Mouse (Mus musculus) neural tube, embryonic 14.5 days (tissue): ENCODE data around the gene Efcab9. TPM values are rescaled to one million over a fixed set of nuclear protein-coding genes. Genes with fewer than 3 reads are reported as not detected.

Experiments used
- ATAC-seq: fragments of 200-750 bp; cut with Nextera tagmentation; 2 replicates; pipeline ENCODE4 v1.8.0; 2017; ENCODE audit warnings: low read depth, mild to moderate bottlenecking, moderate TSS enrichment, moderate library complexity
- H3K27ac ChIP-seq: fragments of 300-500 bp; sonication (generic); 2 replicates; pipeline ENCODE4 v1.5.1; 2014; ENCODE audit warnings: low read depth, mild to moderate bottlenecking, control low read depth, low read length, moderate library complexity, mixed read lengths
- H3K27me3 ChIP-seq: fragments of 300-500 bp; sonication (generic); 2 replicates; pipeline ENCODE4 v1.6.1; 2014; ENCODE audit warnings: low read length; ENCODE audit not compliant: control insufficient read depth, insufficient read depth
- H3K36me3 ChIP-seq: fragments of 300-500 bp; sonication (generic); 2 replicates; pipeline ENCODE4 v1.6.1; 2014; ENCODE audit warnings: low read length, mixed read lengths; ENCODE audit not compliant: control insufficient read depth, insufficient read depth
- H3K4me1 ChIP-seq: fragments of 300-500 bp; sonication (generic); 2 replicates; pipeline ENCODE4 v1.6.1; 2014; ENCODE audit warnings: low read length; ENCODE audit not compliant: control insufficient read depth, insufficient read depth
- H3K4me2 ChIP-seq: fragments of 300-500 bp; sonication (generic); 2 replicates; pipeline ENCODE4 v1.6.1; 2014; ENCODE audit warnings: mild to moderate bottlenecking, low read depth, low read length, control low read depth
- H3K4me3 ChIP-seq: fragments of 300-500 bp; sonication (generic); 2 replicates; pipeline ENCODE4 v1.5.1; 2014; ENCODE audit warnings: low read depth, low read length, control low read depth, mixed read lengths
- H3K9ac ChIP-seq: fragments of 300-500 bp; sonication (generic); replicated peaks from 2 replicates; pipeline ENCODE4 v1.6.1; 2014; ENCODE audit warnings: low read depth, mild to moderate bottlenecking, control low read depth, low read length, mixed read lengths
- H3K9me3 ChIP-seq: fragments of 300-500 bp; sonication (generic); 2 replicates; pipeline ENCODE4 v1.6.1; 2016; ENCODE audit warnings: low read length; ENCODE audit not compliant: control insufficient read depth
- WGBS: fragments of 180-500 bp; shearing (Covaris S2); extraction: QIAGEN DNeasy Blood & Tissue Kit; methylation state at CpG from one replicate; pipeline ENCODE4 v1.1.7; 2014; 5-methylcytosine and 5-hydroxymethylcytosine counted together
- polyA plus RNA-seq: library from polyadenylated mRNA; unstranded; fragments of >200 nt; fragmentation: Nextera tagmentation; extraction: Ambion mirVana; gene quantifications from 2 replicates; pipeline ENCODE4 v1.2.1, GENCODE M21; 2014

Gene Efcab9
- polyA plus RNA-seq, 1 experiment from 2014 or later = not detected

DNA sequence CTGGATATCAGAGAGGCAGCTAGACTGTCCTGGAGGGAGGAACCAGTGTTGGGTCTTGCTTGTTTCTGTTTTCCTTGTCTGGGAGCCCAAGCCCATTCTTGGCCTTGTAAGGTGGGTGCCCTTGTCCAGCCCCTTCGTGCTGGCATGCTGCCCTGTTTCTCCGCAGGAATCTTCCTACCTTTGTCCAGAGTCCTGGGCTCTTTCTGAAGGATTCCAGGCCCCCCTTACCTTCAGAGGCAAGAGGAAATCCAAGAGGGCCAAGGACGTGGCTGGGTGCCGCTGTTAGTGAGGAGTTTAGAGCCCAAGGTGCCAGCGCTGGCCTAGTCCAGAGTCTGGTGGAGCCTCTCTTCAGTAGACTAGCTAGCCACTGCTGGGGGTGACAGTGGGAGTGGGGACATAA lies 12.6 kb upstream of the Efcab9 start:
- Histone ChIP-seq H3K27ac (no peak overlapping the region), H3K9me3 (no peaks in the 10 kb centered on the region), H3K9ac (no peak overlapping the region), H3K4me1 (0 out of 2 replicates have a peak, but pooled peaks cover 2% of the 10 kb centered on the region), H3K27me3 (no peaks in the 10 kb centered on the region), H3K4me3 (no peak overlapping the region), H3K4me2 (no peak overlapping the region), H3K36me3 (no peaks in the 10 kb centered on the region)
- WGBS = 89% methylated on average over 5 of the region's 5 CpGs
- no peak for ATAC-seq

DNA sequence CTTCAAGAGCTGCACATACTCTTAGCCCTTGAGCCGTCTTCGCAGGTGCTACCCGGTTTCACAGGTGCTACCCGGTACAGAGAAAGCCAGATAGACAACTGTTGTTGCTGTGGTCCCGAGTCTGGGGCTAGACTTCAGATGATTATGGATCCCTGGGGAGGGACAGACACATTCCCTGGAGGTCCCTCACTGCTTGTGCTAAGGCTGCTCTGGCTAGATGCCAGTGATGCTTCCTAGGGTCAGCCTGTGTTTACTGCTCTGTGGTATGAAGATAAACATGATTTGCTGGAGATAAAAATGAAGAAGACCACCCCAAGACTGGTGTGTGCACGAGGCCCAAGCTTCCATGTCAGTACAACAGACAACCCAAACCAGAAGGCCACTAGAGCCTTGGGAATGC lies 12.2 kb upstream of the Efcab9 start:
- H3K4me3 ChIP-seq = no peak overlapping the region
- H3K4me2 ChIP-seq = no peak overlapping the region
- ATAC-seq = no peak
- H3K4me1 ChIP-seq = 0 out of 2 replicates have a peak, but pooled peaks cover 2% of the 10 kb centered on the region
- H3K27ac ChIP-seq = no peak overlapping the region
- WGBS = 88% methylated on average over 6 of the region's 6 CpGs
- H3K27me3 ChIP-seq = no peaks in the 10 kb centered on the region
- H3K9ac ChIP-seq = no peak overlapping the region
- H3K9me3 ChIP-seq = no peaks in the 10 kb centered on the region
- H3K36me3 ChIP-seq = no peaks in the 10 kb centered on the region

DNA sequence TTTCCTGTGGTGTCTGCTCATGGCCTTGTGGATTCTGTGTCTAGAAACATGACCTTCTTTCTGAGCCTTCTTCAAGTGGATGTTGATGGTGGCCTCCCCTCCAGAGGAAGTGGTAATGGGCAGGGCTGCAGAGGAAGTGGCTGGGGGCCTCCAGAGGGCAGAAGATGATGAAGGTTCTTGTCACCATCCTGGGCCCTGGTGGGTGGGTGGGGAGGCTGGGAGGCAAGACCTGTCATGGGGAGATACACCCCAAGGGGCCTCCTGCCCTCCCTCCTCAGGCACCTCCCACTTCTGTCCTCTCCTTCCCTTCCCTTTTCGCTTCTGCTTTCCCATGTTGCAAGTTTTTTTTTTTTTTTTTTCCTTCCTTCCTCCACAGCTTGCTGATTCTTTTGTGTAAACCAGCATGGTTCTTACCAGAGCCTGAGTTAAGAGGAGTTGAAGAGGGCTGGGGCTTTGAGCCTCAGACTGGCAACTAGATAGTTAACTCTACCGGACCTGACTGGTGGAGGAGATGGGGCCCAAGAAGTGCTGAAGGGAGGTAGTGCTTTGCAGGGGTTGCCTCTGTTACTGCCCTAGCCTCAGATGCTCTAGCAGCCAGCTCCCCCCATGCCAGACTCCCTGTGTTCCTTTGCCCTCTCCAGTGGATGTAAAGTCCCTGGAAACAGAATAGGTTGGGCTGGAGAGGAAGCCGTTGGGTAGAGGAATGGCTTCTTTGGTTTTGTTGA lies 11.0 kb upstream of the Efcab9 start:
- no peak for ATAC-seq
- WGBS = 45% methylated on average over 3 of the region's 3 CpGs

DNA sequence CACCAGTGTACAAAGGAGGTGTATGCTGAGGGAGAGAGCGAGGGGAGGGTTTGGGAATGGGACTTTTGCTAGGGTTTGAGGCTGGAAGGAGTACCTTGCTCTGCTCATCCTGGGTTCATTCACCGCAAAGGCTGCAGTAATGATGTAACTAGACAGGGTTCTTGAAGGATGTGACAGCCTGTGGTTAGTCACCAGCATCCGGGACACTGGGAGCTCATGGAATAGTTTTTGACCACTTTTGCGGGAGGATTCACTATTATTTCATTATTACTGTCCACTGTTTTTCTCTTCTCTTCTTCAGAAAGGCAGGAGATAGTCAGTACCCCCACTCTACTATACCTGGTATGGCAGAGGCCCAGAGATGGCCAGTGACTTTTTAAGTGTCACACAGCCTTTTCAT lies 10.3 kb upstream of the Efcab9 start:
- 0 out of 2 replicates have a peak, but pooled peaks cover 9% of the 10 kb centered on the region for H3K4me1 ChIP-seq
- WGBS = 96% methylated on average over 4 of the region's 4 CpGs
- H3K27ac ChIP-seq = no peak overlapping the region
- no peak overlapping the region for H3K9ac ChIP-seq
- no peak for ATAC-seq
- no peaks in the 10 kb centered on the region for H3K36me3 ChIP-seq
- H3K4me2 ChIP-seq = no peak overlapping the region
- no peaks in the 10 kb centered on the region for H3K27me3 ChIP-seq
- H3K9me3 ChIP-seq = no peaks in the 10 kb centered on the region
- H3K4me3 ChIP-seq = no peak overlapping the region

More for the DNA sequence above, 11.0 kb upstream of the Efcab9 start:
- no peaks in the 10 kb centered on the region for H3K27me3 ChIP-seq
- H3K4me2 ChIP-seq = no peak overlapping the region
- H3K27ac ChIP-seq = no peak overlapping the region
- H3K36me3 ChIP-seq = no peaks in the 10 kb centered on the region
- H3K9me3 ChIP-seq = no peaks in the 10 kb centered on the region
- H3K4me3 ChIP-seq = no peak overlapping the region
- no peak overlapping the region for H3K9ac ChIP-seq
- H3K4me1 ChIP-seq = 0 out of 2 replicates have a peak, but pooled peaks cover 8% of the 10 kb centered on the region

DNA sequence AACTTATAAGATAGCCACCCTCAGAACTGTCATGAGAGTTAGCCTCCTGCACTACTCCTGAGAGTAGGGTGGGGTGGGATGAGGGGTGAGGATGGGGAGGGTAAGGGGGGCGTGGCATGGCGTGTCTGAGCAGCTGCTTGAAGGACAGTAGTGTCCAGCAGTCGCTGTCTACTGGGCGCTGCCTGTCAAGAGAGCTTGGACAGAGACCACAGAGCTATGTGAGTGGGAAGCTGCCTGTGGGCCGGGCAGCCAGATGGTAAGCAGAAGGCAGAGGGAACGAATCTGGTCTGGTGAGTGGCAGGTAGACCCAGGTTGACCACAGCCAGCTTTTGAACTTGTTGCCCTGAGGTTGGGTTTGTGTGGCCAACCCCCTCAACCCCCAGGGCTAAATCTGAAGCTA lies 8.6 kb upstream of the Efcab9 start:
- Histone ChIP-seq H3K36me3 (no peaks in the 10 kb centered on the region), H3K27ac (no peak overlapping the region), H3K9ac (no peak overlapping the region), H3K4me3 (no peak overlapping the region), H3K27me3 (no peaks in the 10 kb centered on the region), H3K4me2 (no peak overlapping the region), H3K4me1 (0 out of 2 replicates have a peak, but pooled peaks cover 6% of the 10 kb centered on the region), H3K9me3 (no peaks in the 10 kb centered on the region)
- ATAC-seq = no peak
- 91% methylated on average over 6 of the region's 6 CpGs for WGBS

DNA sequence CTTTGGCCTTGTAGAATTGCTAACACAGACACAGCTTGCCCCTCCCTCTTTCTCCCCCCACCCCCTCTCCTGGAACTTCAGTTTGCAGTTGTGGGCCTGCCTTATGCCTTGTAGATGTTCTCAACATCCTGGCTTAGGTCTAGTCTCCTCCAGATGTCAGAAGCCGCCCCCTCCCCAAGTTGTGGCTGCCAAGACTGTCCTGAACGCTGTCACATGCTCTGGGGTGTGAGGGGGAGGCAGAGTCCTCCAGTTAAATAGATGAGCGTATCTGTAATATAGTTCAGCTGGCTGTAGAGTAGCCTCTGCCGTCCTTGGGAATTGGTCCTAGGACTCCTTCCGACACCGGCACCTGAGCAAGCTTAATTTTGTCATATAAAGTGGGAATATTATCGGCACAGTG lies 7.8 kb upstream of the Efcab9 start:
- Histone ChIP-seq H3K27me3 (no peaks in the 10 kb centered on the region), H3K4me2 (no peak overlapping the region), H3K4me1 (0 out of 2 replicates have a peak, but pooled peaks cover 6% of the 10 kb centered on the region), H3K27ac (no peak overlapping the region), H3K9me3 (no peaks in the 10 kb centered on the region), H3K9ac (no peak overlapping the region), H3K4me3 (no peak overlapping the region), H3K36me3 (no peaks in the 10 kb centered on the region)
- 89% methylated on average over 7 of the region's 7 CpGs for WGBS
- no peak for ATAC-seq

DNA sequence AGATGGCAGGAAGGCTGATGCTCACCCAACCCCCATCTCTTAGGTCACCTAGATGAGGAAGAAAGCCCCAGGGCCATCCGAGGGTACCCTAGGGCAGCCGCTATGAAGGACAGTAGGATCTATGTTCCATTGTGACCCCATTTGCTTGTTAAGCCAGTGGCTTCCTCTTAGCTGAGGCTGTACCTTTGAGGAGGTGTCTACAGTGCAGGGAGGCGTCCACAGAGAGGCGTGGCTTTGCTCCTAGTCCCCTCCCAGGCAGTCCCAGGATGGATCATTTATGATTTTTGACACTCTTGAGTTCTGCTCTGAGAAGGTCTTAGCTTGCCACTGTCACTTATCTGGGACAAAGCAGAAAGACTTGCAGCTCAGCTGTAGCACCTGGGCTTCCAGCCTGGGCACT lies 7.0 kb upstream of the Efcab9 start:
- H3K9ac ChIP-seq = no peak overlapping the region
- no peak for ATAC-seq
- WGBS = 83% methylated on average over 4 of the region's 4 CpGs
- H3K9me3 ChIP-seq = no peaks in the 10 kb centered on the region
- H3K27ac ChIP-seq = no peak overlapping the region
- no peaks in the 10 kb centered on the region for H3K27me3 ChIP-seq
- H3K4me3 ChIP-seq = no peak overlapping the region
- peaks cover 11% of the 10 kb centered on the region for H3K4me1 ChIP-seq
- no peaks in the 10 kb centered on the region for H3K36me3 ChIP-seq
- H3K4me2 ChIP-seq = no peak overlapping the region

DNA sequence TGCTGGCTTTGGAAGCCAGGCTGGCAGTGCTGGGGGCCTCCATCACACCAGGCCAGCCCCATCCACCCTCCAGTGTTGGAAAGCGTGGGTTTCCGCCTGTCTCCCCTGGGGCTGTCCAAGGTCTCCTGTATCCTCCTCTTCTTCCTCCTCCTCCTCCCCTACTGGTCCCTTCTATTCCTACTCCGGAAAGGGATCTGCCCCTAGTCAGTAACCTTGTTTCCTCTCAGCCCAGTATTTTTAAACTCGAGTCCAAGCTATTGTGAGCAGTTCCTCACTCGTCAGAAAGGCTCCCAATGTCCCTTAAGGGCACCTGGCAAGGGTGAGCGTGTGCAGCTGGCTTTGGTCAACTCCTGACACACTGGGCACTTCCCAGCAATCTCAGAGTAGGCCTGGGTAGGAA lies 6.6 kb upstream of the Efcab9 start:
- H3K9me3 ChIP-seq = no peaks in the 10 kb centered on the region
- WGBS = 58% methylated on average over 6 of the region's 6 CpGs
- peaks cover 12% of the 10 kb centered on the region for H3K4me1 ChIP-seq
- no peaks in the 10 kb centered on the region for H3K27me3 ChIP-seq
- H3K4me3 ChIP-seq = no peak overlapping the region
- no peak overlapping the region for H3K27ac ChIP-seq
- no peaks in the 10 kb centered on the region for H3K36me3 ChIP-seq
- H3K4me2 ChIP-seq = no peak overlapping the region
- no peak overlapping the region for H3K9ac ChIP-seq
- ATAC-seq = no peak

DNA sequence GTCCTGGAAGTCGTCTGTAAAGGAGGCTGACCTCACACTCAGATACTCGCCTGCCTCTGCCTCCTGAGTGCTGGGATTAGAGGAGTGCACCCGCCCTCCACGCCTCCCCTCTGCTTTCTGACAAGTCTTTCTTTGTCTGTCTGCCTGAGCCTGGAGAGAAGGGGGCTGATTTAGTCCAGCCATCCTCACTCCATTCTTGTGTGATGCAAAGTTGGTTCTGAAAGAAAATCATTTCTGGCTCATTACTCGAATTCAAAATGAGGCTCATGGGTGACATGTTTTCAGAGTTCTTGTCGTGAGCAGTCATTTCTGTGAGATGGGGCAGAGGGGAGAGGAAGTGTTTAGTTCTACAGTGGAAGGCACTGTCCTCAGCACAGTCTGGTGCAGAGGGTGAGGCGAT lies 5.1 kb upstream of the Efcab9 start:
- WGBS = 14% methylated on average over 7 of the region's 7 CpGs
- Histone ChIP-seq H3K36me3 (no peaks in the 10 kb centered on the region), H3K27me3 (no peaks in the 10 kb centered on the region), H3K4me3 (no peak overlapping the region), H3K4me1 (peaks cover 12% of the 10 kb centered on the region), H3K27ac (no peak overlapping the region), H3K4me2 (no peak overlapping the region), H3K9me3 (no peaks in the 10 kb centered on the region), H3K9ac (no peak overlapping the region)
- no peak for ATAC-seq
